Mouse (Mus musculus): ENCODE measurements at regions not wholly inside any gene's neighbourhood (a gene's known extent, or its start where the extent isn't known, plus 50 kb on each side); places are given as distances from the start of the nearest gene placed in this dataset.

GRCm38 (mm10) chr12:71477691-71478090, 168.0 kb downstream of the Dact1 start:
- WGBS = 21% methylated on average over 5 of the region's 5 CpGs
- DNase-seq (ENCODE audit: low spot score) = peak; percentile 11
- H3K27me3 ChIP-seq (ENCODE audit: insufficient read depth, low read length) = no peaks in the 10 kb centered on the region

DNA sequence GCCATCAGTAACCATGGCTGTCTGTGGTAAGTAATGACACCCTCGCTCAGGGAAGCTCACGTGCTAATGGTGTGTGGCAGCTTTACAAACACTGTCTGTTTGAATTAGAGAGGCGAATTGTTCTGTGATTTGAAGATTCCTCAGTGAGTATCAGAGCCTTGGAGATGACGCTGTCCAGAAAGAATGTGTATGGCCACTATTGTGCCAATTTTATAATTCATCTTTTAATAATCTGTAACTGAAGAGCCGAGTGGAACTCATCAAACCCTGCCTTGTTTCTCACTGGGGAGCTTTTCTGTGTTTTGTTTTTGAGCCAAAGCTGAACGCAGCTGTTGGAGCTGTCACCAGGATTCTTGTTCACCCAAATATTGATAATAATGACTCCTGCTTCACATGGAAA, 171.7 kb downstream of the Dact1 start:
- Histone ChIP-seq H3K9ac (replicated peaks; ENCODE audit: low read length) (no peak overlapping the region), H3K27me3 (ENCODE audit: insufficient read depth, low read length) (no peaks in the 10 kb centered on the region), H3K9me3 (ENCODE audit: low read length) (no peaks in the 10 kb centered on the region), H3K4me1 (ENCODE audit: insufficient read depth, low read length) (peaks cover 13% of the 10 kb centered on the region), H3K27ac (peak overlapping the region; percentile 54; the same call in 1 of the 2 replicates), H3K4me2 (ENCODE audit: low read depth, low read length) (no peak overlapping the region), H3K4me3 (ENCODE audit: low read length) (no peak overlapping the region), H3K36me3 (ENCODE audit: insufficient read depth, low read length) (no peaks in the 10 kb centered on the region)
- DNase-seq (ENCODE audit: low spot score) (peak; percentile 56), ATAC-seq (peak; percentile 57)
- 26% methylated on average over 6 of the region's 6 CpGs for WGBS
- no peak for TF ChIP-seq CTCF (IDR thresholded peaks at IDR 0.05; ENCODE audit: low read depth)

More at GRCm38 (mm10) chr12:71477691-71478090, 168.0 kb downstream of the Dact1 start:
- Histone ChIP-seq H3K9ac (replicated peaks; ENCODE audit: low read length) (no peak overlapping the region), H3K27ac (no peak overlapping the region), H3K4me1 (ENCODE audit: insufficient read depth, low read length) (peaks cover 12% of the 10 kb centered on the region), H3K4me2 (ENCODE audit: low read depth, low read length) (no peak overlapping the region), H3K36me3 (ENCODE audit: insufficient read depth, low read length) (no peaks in the 10 kb centered on the region), H3K9me3 (ENCODE audit: low read length) (no peaks in the 10 kb centered on the region), H3K4me3 (ENCODE audit: low read length) (no peak overlapping the region)
- no peak for ATAC-seq
- TF ChIP-seq CTCF (IDR thresholded peaks at IDR 0.05; ENCODE audit: low read depth) = no peak

- 27% methylated on average over 9 of the region's 9 CpGs for WGBS
- Histone ChIP-seq H3K36me3 (ENCODE audit: insufficient read depth, low read length) (no peaks in the 10 kb centered on the region), H3K9me3 (ENCODE audit: low read length) (no peaks in the 10 kb centered on the region), H3K4me1 (ENCODE audit: insufficient read depth, low read length) (peaks cover 13% of the 10 kb centered on the region), H3K27ac (peak overlapping the region; percentile 54; the same call in 1 of the 2 replicates), H3K4me2 (ENCODE audit: low read depth, low read length) (no peak overlapping the region), H3K27me3 (ENCODE audit: insufficient read depth, low read length) (no peaks in the 10 kb centered on the region), H3K4me3 (ENCODE audit: low read length) (no peak overlapping the region), H3K9ac (replicated peaks; ENCODE audit: low read length) (no peak overlapping the region)
- ATAC-seq (peak; percentile 58), DNase-seq (ENCODE audit: low spot score) (peak; percentile 59)
- TF ChIP-seq CTCF (IDR thresholded peaks at IDR 0.05; ENCODE audit: low read depth) = no peak
Measured at GRCm38 (mm10) chr12:71481899-71482593, 172.4 kb downstream of the Dact1 start.

DNA sequence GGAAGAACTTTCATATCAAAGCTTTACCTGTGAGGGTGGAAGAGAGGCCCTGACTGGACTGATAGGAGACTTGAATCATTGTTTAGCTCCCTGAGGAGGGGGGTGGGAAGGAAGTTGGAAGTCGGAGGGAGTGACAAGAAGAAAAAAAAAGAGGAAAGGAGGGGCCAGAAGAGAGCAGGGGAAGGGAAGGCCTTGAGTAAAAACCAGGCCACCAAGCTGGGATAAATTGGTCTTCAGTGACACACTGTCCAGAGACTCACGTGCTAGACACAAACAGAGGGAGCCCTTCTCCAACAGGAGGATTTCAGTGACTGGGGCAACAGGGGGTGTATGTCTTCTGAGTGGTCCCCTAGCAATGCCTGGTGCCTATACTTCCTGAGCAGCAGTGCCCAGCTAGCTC, 172.9 kb downstream of the Dact1 start:
- peak overlapping the region; percentile 54; the same call in 1 of the 2 replicates for H3K27ac ChIP-seq
- ATAC-seq = no peak
- H3K36me3 ChIP-seq (ENCODE audit: insufficient read depth, low read length) = no peaks in the 10 kb centered on the region
- H3K9me3 ChIP-seq (ENCODE audit: low read length) = no peaks in the 10 kb centered on the region
- H3K27me3 ChIP-seq (ENCODE audit: insufficient read depth, low read length) = no peaks in the 10 kb centered on the region
- no peak overlapping the region for H3K4me3 ChIP-seq (ENCODE audit: low read length)
- H3K4me1 ChIP-seq (ENCODE audit: insufficient read depth, low read length) = peaks cover 13% of the 10 kb centered on the region
- H3K9ac ChIP-seq (replicated peaks; ENCODE audit: low read length) = no peak overlapping the region
- no peak for TF ChIP-seq CTCF (IDR thresholded peaks at IDR 0.05; ENCODE audit: low read depth)
- WGBS = 29% methylated on average over 2 of the region's 2 CpGs
- H3K4me2 ChIP-seq (ENCODE audit: low read depth, low read length) = no peak overlapping the region
- no peak for DNase-seq (ENCODE audit: low spot score)

DNA sequence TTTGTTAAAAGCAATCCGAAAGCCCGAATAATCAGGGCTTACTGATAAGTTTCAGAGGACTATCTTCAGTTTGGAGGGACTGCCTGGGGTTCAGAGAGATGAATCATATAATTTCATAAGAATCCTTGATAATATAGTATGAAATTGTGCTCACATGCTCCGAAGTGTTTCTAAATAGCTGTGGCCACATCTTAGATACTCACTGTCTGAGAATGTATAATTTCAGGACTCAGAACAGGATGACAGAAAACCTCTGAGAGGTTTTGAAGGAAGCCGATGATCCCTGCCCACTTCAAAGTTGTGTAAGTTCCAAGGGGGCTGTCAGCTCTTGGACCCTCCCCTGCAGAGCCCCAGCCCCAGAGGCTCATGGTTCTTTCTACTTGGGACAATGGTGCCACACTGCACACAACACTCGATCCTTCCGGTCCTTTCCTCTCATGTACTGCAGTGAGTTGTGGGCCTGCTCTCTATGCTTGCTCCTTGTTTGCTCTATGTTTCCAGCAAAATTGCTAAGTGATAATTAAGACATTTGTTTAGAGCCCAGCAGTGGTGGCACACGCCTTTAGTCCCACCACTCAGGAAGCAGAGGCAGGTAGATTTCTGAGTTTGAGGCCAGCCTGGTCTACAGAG, 174.0 kb downstream of the Dact1 start:
- TF ChIP-seq CTCF (IDR thresholded peaks at IDR 0.05; ENCODE audit: low read depth) = no peak
- WGBS = 89% methylated on average over 7 of the region's 7 CpGs
- peaks cover 18% of the 10 kb centered on the region for H3K4me1 ChIP-seq (ENCODE audit: insufficient read depth, low read length)
- H3K9ac ChIP-seq (replicated peaks; ENCODE audit: low read length) = no peak overlapping the region
- no peak overlapping the region for H3K4me2 ChIP-seq (ENCODE audit: low read depth, low read length)
- DNase-seq (ENCODE audit: low spot score) = no peak
- H3K27ac ChIP-seq = no peak overlapping the region
- no peaks in the 10 kb centered on the region for H3K9me3 ChIP-seq (ENCODE audit: low read length)
- H3K27me3 ChIP-seq (ENCODE audit: insufficient read depth, low read length) = no peaks in the 10 kb centered on the region
- no peak for ATAC-seq
- no peaks in the 10 kb centered on the region for H3K36me3 ChIP-seq (ENCODE audit: insufficient read depth, low read length)
- no peak overlapping the region for H3K4me3 ChIP-seq (ENCODE audit: low read length)

- DNase-seq (ENCODE audit: low spot score) = no peak
- 98% methylated on average over 5 of the region's 5 CpGs for WGBS
- Histone ChIP-seq H3K9ac (replicated peaks; ENCODE audit: low read length) (no peak overlapping the region), H3K27ac (no peak overlapping the region), H3K27me3 (ENCODE audit: insufficient read depth, low read length) (no peaks in the 10 kb centered on the region), H3K4me1 (ENCODE audit: insufficient read depth, low read length) (peaks cover 18% of the 10 kb centered on the region), H3K9me3 (ENCODE audit: low read length) (no peaks in the 10 kb centered on the region), H3K4me3 (ENCODE audit: low read length) (no peak overlapping the region), H3K36me3 (ENCODE audit: insufficient read depth, low read length) (no peaks in the 10 kb centered on the region), H3K4me2 (ENCODE audit: low read depth, low read length) (no peak overlapping the region)
- no peak for ATAC-seq
- no peak for TF ChIP-seq CTCF (IDR thresholded peaks at IDR 0.05; ENCODE audit: low read depth)
Measured at GRCm38 (mm10) chr12:71484286-71484685, 174.6 kb downstream of the Dact1 start.

- Histone ChIP-seq H3K4me1 (ENCODE audit: insufficient read depth, low read length) (peaks cover 14% of the 10 kb centered on the region), H3K36me3 (ENCODE audit: insufficient read depth, low read length) (no peaks in the 10 kb centered on the region), H3K9ac (replicated peaks; ENCODE audit: low read length) (no peak overlapping the region), H3K9me3 (ENCODE audit: low read length) (no peaks in the 10 kb centered on the region), H3K4me3 (ENCODE audit: low read length) (no peak overlapping the region), H3K27ac (no peak overlapping the region), H3K27me3 (ENCODE audit: insufficient read depth, low read length) (no peaks in the 10 kb centered on the region), H3K4me2 (ENCODE audit: low read depth, low read length) (no peak overlapping the region)
- no peak for TF ChIP-seq CTCF (IDR thresholded peaks at IDR 0.05; ENCODE audit: low read depth)
- DNase-seq (ENCODE audit: low spot score) (no peak), ATAC-seq (no peak)
- WGBS = 66% methylated on average over 12 of the region's 12 CpGs
Measured at GRCm38 (mm10) chr12:71486078-71486477, 176.4 kb downstream of the Dact1 start.
